ENCODE assay signal across 8 mouse cellular contexts in genomic region chr14:25468891-25469529, GRCm38 (mm10). TPM values are rescaled to one million over a fixed set of nuclear protein-coding genes. Genes with fewer than 3 reads are reported as not detected.
DNase-seq lines count a peak whose midpoint lies in the region; ATAC-seq and TF ChIP-seq lines count a peak whose summit lies in the region.

No protein-coding gene starts in this region.

- no peak for ATAC-seq in heart, postnatal 0 days (ENCODE audit: insufficient read depth, low read depth)
- no peak for ATAC-seq in midbrain, embryonic 16.5 days

- peak; percentile 42 for DNase-seq in kidney, adult 18-20 months
- DNase-seq in kidney, postnatal 36 days, result no peak
- peak; percentile 41 for DNase-seq in retina, postnatal 1 day
- no peak for DNase-seq in retina, embryonic 14.5 days (ENCODE audit: low spot score)
- no peak for DNase-seq in heart, postnatal 0 days (ENCODE audit: low spot score)
- DNase-seq in spleen, adult 12 weeks (ENCODE audit: low spot score), result no peak
- DNase-seq in layer of hippocampus, adult 11-12 months (ENCODE audit: low spot score), result no peak

- TF ChIP-seq EP300 in heart, postnatal 0 days (IDR thresholded peaks at IDR 0.05; ENCODE audit: low read depth), result no peak

- peaks cover 73% of the 10 kb centered on the region for H3K4me1 ChIP-seq in heart, postnatal 0 days (ENCODE audit: control insufficient read depth, insufficient read depth)
- peaks cover 82% of the 10 kb centered on the region for H3K4me1 ChIP-seq in midbrain, embryonic 16.5 days (ENCODE audit: control insufficient read depth, insufficient read depth, low read length)

- peak; percentile 11; the same call in 1 of the 2 replicates for TF ChIP-seq CTCF in heart, postnatal 0 days (IDR thresholded peaks at IDR 0.05; ENCODE audit: low read depth)

- H3K27me3 ChIP-seq in heart, postnatal 0 days (ENCODE audit: control insufficient read depth, insufficient read depth, low read length), result no peaks in the 10 kb centered on the region
- H3K27me3 ChIP-seq in midbrain, embryonic 16.5 days (ENCODE audit: control insufficient read depth, insufficient read depth, low read depth, low read length), result no peaks in the 10 kb centered on the region

- peak overlapping the region; percentile 90 for H3K27ac ChIP-seq in heart, postnatal 0 days (ENCODE audit: low read depth)
- peak overlapping the region; percentile 21; the same call in 1 of the 2 replicates for H3K27ac ChIP-seq in midbrain, embryonic 16.5 days (ENCODE audit: low read length)

- no peak overlapping the region for H3K4me3 ChIP-seq in heart, postnatal 0 days (ENCODE audit: low read depth, low read length)
- no peak overlapping the region for H3K4me3 ChIP-seq in midbrain, embryonic 16.5 days (ENCODE audit: low read depth, low read length)

- WGBS in heart, postnatal 0 days, result 68% methylated on average over 7 of the region's 7 CpGs
- 55% methylated on average over 7 of the region's 7 CpGs for WGBS in midbrain, embryonic 16.5 days

- no peak overlapping the region for H3K4me2 ChIP-seq in heart, postnatal 0 days (ENCODE audit: low read depth, low read length)
- no peak overlapping the region for H3K4me2 ChIP-seq in midbrain, embryonic 16.5 days (ENCODE audit: low read length)

- no peaks in the 10 kb centered on the region for H3K36me3 ChIP-seq in heart, postnatal 0 days (replicated peaks; ENCODE audit: control insufficient read depth, insufficient read depth, low read length)
- no peaks in the 10 kb centered on the region for H3K36me3 ChIP-seq in midbrain, embryonic 16.5 days (ENCODE audit: control insufficient read depth, insufficient read depth, low read length)

- H3K9ac ChIP-seq in heart, postnatal 0 days (replicated peaks; ENCODE audit: low read depth, low read length), result no peak overlapping the region
- no peak overlapping the region for H3K9ac ChIP-seq in midbrain, embryonic 16.5 days (ENCODE audit: low read depth, low read length)

- no peaks in the 10 kb centered on the region for H3K9me3 ChIP-seq in heart, postnatal 0 days (replicated peaks; ENCODE audit: control insufficient read depth, low read length)
- no peaks in the 10 kb centered on the region for H3K9me3 ChIP-seq in midbrain, embryonic 16.5 days (replicated peaks; ENCODE audit: control insufficient read depth, low read length, poor library complexity, severe bottlenecking)

RNA-seq across cellular contexts. Expression of gene Zmiz1, which starts 10.0 kb away (rescaled TPM):
- total RNA-seq in heart, postnatal 0 days (2014; rRNA removed; ENCODE audit: low replicate concordance), result 41.0 and 47.8 TPM in 2 replicates
- polyA plus RNA-seq in heart, postnatal 0 days (2015; fragmentation: Nextera tagmentation; extraction: Ambion mirVana), result 12.4 and 13.8 TPM in 2 replicates
- polyA plus RNA-seq in midbrain, embryonic 16.5 days (2015; fragmentation: Nextera tagmentation; extraction: Ambion mirVana), result 54.2 and 58.0 TPM in 2 replicates

Comparison
In these comparisons a context has a peak if more than half of its experiments do, and no peak if none do; other contexts are left out.
1. DNase-seq: peak in kidney, adult 18-20 months (single experiment) and retina, postnatal 1 day (single experiment); none in kidney, postnatal 36 days (0 of 2), retina, embryonic 14.5 days (single experiment), heart, postnatal 0 days (single experiment), spleen, adult 12 weeks (single experiment) and layer of hippocampus, adult 11-12 months (single experiment).